In genomic region chr2:76251379-76251778, GRCm38 (mm10) we compare ENCODE assay signal across 34 mouse cellular contexts.
"Had no signal": no experiment of that assay in that cellular context is flagged by ENCODE, and none has a peak within 500 bp of the region (broad histone marks: within the 10 kb centered on the region; RNA-seq: fewer than 3 reads in every experiment).

No protein-coding gene starts in this region.

- ATAC-seq: hindbrain, embryonic 16.5 days; hindbrain, postnatal 0 days; intestine, embryonic 15.5 days; intestine, embryonic 16.5 days; intestine, postnatal 0 days had no signal

- H3K27me3 ChIP-seq: heart, embryonic 13.5 days; heart, embryonic 15.5 days; hindbrain, embryonic 12.5 days; hindbrain, embryonic 13.5 days; hindbrain, embryonic 15.5 days; intestine, embryonic 15.5 days; kidney, embryonic 15.5 days had no signal

- H3K4me1 ChIP-seq: heart, embryonic 10.5 days; heart, embryonic 13.5 days; heart, embryonic 15.5 days; hindbrain, embryonic 12.5 days; hindbrain, embryonic 13.5 days; hindbrain, embryonic 15.5 days; intestine, embryonic 15.5 days had no signal

- H3K4me2 ChIP-seq: heart, embryonic 11.5 days; heart, embryonic 13.5 days; heart, embryonic 15.5 days; hindbrain, embryonic 12.5 days; hindbrain, embryonic 13.5 days; hindbrain, embryonic 14.5 days; hindbrain, embryonic 15.5 days; intestine, embryonic 15.5 days; kidney, embryonic 15.5 days had no signal

- H3K27ac ChIP-seq: heart, embryonic 10.5 days; heart, embryonic 13.5 days; heart, embryonic 15.5 days; hindbrain, embryonic 10.5 days; hindbrain, embryonic 12.5 days; hindbrain, embryonic 13.5 days; hindbrain, embryonic 14.5 days; hindbrain, embryonic 15.5 days; hindbrain, postnatal 0 days; intestine, embryonic 15.5 days; kidney, embryonic 15.5 days; kidney, postnatal 0 days; layer of hippocampus, adult 2 months; left cerebral cortex, adult 2 months had no signal

- H3K36me3 ChIP-seq: heart, embryonic 10.5 days; heart, embryonic 13.5 days; heart, embryonic 15.5 days; hindbrain, embryonic 10.5 days; hindbrain, embryonic 12.5 days; hindbrain, embryonic 13.5 days; hindbrain, embryonic 15.5 days; intestine, embryonic 15.5 days; kidney, embryonic 15.5 days had no signal

- H3K9ac ChIP-seq: heart, embryonic 13.5 days; heart, embryonic 15.5 days; hindbrain, embryonic 12.5 days; hindbrain, embryonic 13.5 days; hindbrain, embryonic 14.5 days; hindbrain, embryonic 15.5 days; intestine, embryonic 15.5 days; kidney, embryonic 15.5 days had no signal

- H3K9me3 ChIP-seq: heart, embryonic 10.5 days; heart, embryonic 13.5 days; heart, embryonic 15.5 days; hindbrain, embryonic 10.5 days; hindbrain, embryonic 12.5 days; hindbrain, embryonic 13.5 days; hindbrain, embryonic 15.5 days; intestine, embryonic 15.5 days; kidney, embryonic 15.5 days had no signal

- DNase-seq: heart, postnatal 10 days; heart, postnatal 14 days; heart, postnatal 36 days; heart, postnatal 4 days; kidney, adult 11 months; kidney, adult 18-20 months; kidney, adult 2 months; kidney, adult 8-10 months; kidney, adult 9 months; kidney, postnatal 10 days; kidney, postnatal 14 days; kidney, postnatal 25 days; kidney, postnatal 36 days; kidney, postnatal 4 days; layer of hippocampus, adult 9-11 months; layer of hippocampus, postnatal 36 days had no signal

- H3K4me3 ChIP-seq: heart, embryonic 10.5 days; heart, embryonic 13.5 days; heart, embryonic 15.5 days; hindbrain, embryonic 10.5 days; hindbrain, embryonic 12.5 days; hindbrain, embryonic 13.5 days; hindbrain, embryonic 15.5 days; intestine, embryonic 15.5 days; kidney, embryonic 15.5 days; layer of hippocampus, adult 2 months; left cerebral cortex, adult 2 months had no signal
